Mouse (Mus musculus): ENCODE data around the gene Evc2. TPM values are rescaled to one million over a fixed set of nuclear protein-coding genes. Genes with fewer than 3 reads are reported as not detected.

Evc2 gene
- polyA plus RNA-seq, 1 experiment from 2014 or later, result 4.9 TPM

Other genes starting within 250 kb of the Evc2 start
- gene Crmp1, start 96.6 kb upstream of the Evc2 start, polyA plus RNA-seq (2015; fragmentation: Nextera tagmentation; extraction: Ambion mirVana), result 739 and 776 TPM in 2 replicates
- gene Evc, start 1.6 kb upstream of the Evc2 start, polyA plus RNA-seq (2015; fragmentation: Nextera tagmentation; extraction: Ambion mirVana), result 3.6 and 6.3 TPM in 2 replicates